Mouse (Mus musculus) midbrain, postnatal 0 days (tissue): ENCODE data around the gene Vmn1r1. TPM values are rescaled to one million over a fixed set of nuclear protein-coding genes. Genes with fewer than 3 reads are reported as not detected.

ENCODE experiments used
- ATAC-seq: fragments of 200-750 bp; cut with Nextera tagmentation; 2 replicates; pipeline ENCODE4 v1.8.0; 2017; ENCODE audit warnings: moderate number of reproducible peaks, mild to moderate bottlenecking, moderate TSS enrichment, moderate library complexity; ENCODE audit not compliant: low FRiP score
- DNase-seq: peaks from one replicate; pipeline ENCODE4 v3.0.0-alpha.2; 2015; ENCODE audit warnings: low spot score
- H3K27ac ChIP-seq: fragments of 300-500 bp; sonication (generic); 2 replicates; pipeline ENCODE4 v1.5.1; 2014; ENCODE audit warnings: low read depth, mild to moderate bottlenecking, low read length, mixed read lengths
- H3K27me3 ChIP-seq: fragments of 300-500 bp; sonication (generic); 2 replicates; pipeline ENCODE4 v1.6.1; 2014; ENCODE audit warnings: low read length, control low read depth, mixed read lengths; ENCODE audit not compliant: insufficient read depth
- H3K36me3 ChIP-seq: fragments of 300-500 bp; sonication (generic); 2 replicates; pipeline ENCODE4 v1.6.1; 2014; ENCODE audit warnings: low read length, control low read depth, mixed read lengths; ENCODE audit not compliant: insufficient read depth
- H3K4me1 ChIP-seq: fragments of 300-500 bp; sonication (generic); 2 replicates; pipeline ENCODE4 v1.6.1; 2014; ENCODE audit warnings: mild to moderate bottlenecking, control low read depth, antibody characterized with exemption, low read length, mixed read lengths; ENCODE audit not compliant: insufficient read depth
- H3K4me2 ChIP-seq: fragments of 300-500 bp; sonication (generic); 2 replicates; pipeline ENCODE4 v1.6.1; 2014; ENCODE audit warnings: low read depth, mild to moderate bottlenecking, low read length, mixed read lengths; ENCODE audit not compliant: poor library complexity, severe bottlenecking
- H3K4me3 ChIP-seq: fragments of 300-500 bp; sonication (generic); 2 replicates; pipeline ENCODE4 v1.5.1; 2014; ENCODE audit warnings: low read depth, mild to moderate bottlenecking, low read length, moderate library complexity
- H3K9ac ChIP-seq: fragments of 300-500 bp; sonication (generic); replicated peaks from 2 replicates; pipeline ENCODE4 v1.6.1; 2014; ENCODE audit warnings: mild to moderate bottlenecking, low read length, moderate library complexity, mixed read lengths; ENCODE audit not compliant: poor library complexity, severe bottlenecking
- H3K9me3 ChIP-seq: fragments of 300-500 bp; sonication (generic); 2 replicates; pipeline ENCODE4 v1.6.1; 2016; ENCODE audit warnings: low read length, control low read depth
- CTCF ChIP-seq: IDR thresholded peaks from 2 replicates; pipeline ENCODE4 v1.5.1; 2016; ENCODE audit warnings: antibody characterized with exemption, mild to moderate bottlenecking
- WGBS: fragments of 180-500 bp; shearing (Covaris S2); extraction: QIAGEN DNeasy Blood & Tissue Kit; methylation state at CpG from one replicate; pipeline ENCODE4 v1.1.7; 2014; 5-methylcytosine and 5-hydroxymethylcytosine counted together
- polyA plus RNA-seq: library from polyadenylated mRNA; unstranded; fragments of >200 nt; fragmentation: Nextera tagmentation; extraction: Ambion mirVana; gene quantifications from 2 replicates; pipeline ENCODE4 v1.2.1, GENCODE M21; 2015
- total RNA-seq: library from RNA; depleted of rRNA; stranded (reverse); fragments of >200 nt; gene quantifications from 2 replicates; pipeline ENCODE4 v1.2.3, GENCODE M21; 2014

The Vmn1r1 gene
- total and polyA plus RNA-seq, 2 experiments from 2014 or later = not detected

DNA sequence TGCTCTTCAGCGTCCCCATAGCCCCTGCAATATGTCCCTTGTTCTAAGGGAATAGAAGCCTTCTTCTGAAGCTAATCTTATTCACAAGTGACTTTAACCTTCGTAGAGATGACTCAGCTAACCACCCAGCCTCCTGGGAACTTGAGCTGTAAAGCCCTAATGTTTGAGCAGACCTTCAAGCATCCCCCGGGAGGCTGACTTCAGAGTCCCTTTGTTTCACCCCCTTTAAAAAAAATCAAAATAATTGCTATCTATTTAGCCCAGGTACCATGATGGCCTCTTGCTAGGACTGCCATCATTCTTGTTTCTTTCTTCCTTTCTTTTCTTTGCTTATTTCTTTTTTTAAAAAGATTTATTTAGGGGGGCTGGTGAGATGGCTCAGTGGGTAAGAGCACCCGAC is 41.9 kb downstream of the Vmn1r1 start:
- no peak for DNase-seq
- Histone ChIP-seq H3K27me3 (no peaks in the 10 kb centered on the region), H3K36me3 (no peaks in the 10 kb centered on the region), H3K9me3 (no peaks in the 10 kb centered on the region), H3K4me1 (peaks cover 6% of the 10 kb centered on the region), H3K4me2 (no peak overlapping the region), H3K27ac (no peak overlapping the region), H3K9ac (no peak overlapping the region), H3K4me3 (no peak overlapping the region)
- ATAC-seq = no peak
- no peak for TF ChIP-seq CTCF
- WGBS = 80% methylated on average over 4 of the region's 4 CpGs

GRCm38 (mm10) chr1:182115651-182116408 is 48.5 kb downstream of the Vmn1r1 start:
- no peak overlapping the region for H3K27ac ChIP-seq
- ATAC-seq (no peak), DNase-seq (peak; percentile 80)
- peak; percentile 69 for TF ChIP-seq CTCF
- 53% methylated on average over 7 of the region's 7 CpGs for WGBS
- peak overlapping the region; percentile 24; the same call in 1 of the 2 replicates for H3K9ac ChIP-seq
- H3K9me3 ChIP-seq = no peaks in the 10 kb centered on the region
- no peaks in the 10 kb centered on the region for H3K27me3 ChIP-seq
- no peaks in the 10 kb centered on the region for H3K36me3 ChIP-seq
- no peak overlapping the region for H3K4me2 ChIP-seq
- no peak overlapping the region for H3K4me3 ChIP-seq
- H3K4me1 ChIP-seq = no peaks in the 10 kb centered on the region; the same call in 1 of the 2 replicates

DNA sequence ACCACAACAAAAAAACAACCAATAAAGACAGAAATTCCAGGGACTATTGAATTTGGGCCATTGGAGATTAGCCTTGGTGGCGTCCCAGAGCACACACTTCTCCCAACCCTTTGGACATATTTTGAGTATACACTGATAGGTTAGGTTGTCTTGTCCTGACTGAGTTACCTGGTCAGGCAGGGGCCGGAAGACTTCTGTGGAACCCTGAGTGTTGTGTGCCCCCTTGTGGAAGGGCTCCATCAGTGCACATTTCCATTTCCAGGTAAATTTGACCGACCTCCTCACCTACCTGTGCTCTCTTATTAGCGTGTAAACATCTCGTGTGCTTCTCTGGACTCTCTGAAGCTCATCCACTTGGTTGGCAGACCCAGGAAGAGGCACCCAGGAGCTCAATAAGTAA is 49.1 kb downstream of the Vmn1r1 start:
- no peaks in the 10 kb centered on the region for H3K36me3 ChIP-seq
- DNase-seq = no peak
- no peak overlapping the region for H3K27ac ChIP-seq
- no peaks in the 10 kb centered on the region for H3K27me3 ChIP-seq
- peak; percentile 76 for TF ChIP-seq CTCF
- no peak for ATAC-seq
- H3K4me3 ChIP-seq = no peak overlapping the region
- H3K4me2 ChIP-seq = no peak overlapping the region
- 29% methylated on average over 5 of the region's 5 CpGs for WGBS
- peak overlapping the region; percentile 24; the same call in 1 of the 2 replicates for H3K9ac ChIP-seq
- no peaks in the 10 kb centered on the region for H3K9me3 ChIP-seq
- no peaks in the 10 kb centered on the region; the same call in 1 of the 2 replicates for H3K4me1 ChIP-seq

GRCm38 (mm10) chr1:182113587-182114500 is 50.4 kb downstream of the Vmn1r1 start:
- WGBS = 32% methylated on average over 19 of the region's 19 CpGs
- TF ChIP-seq CTCF = no peak
- DNase-seq = no peak

GRCm38 (mm10) chr1:182113131-182113530 is 51.2 kb downstream of the Vmn1r1 start:
- no peaks in the 10 kb centered on the region for H3K27me3 ChIP-seq
- ATAC-seq = no peak
- no peak for TF ChIP-seq CTCF
- H3K4me2 ChIP-seq = no peak overlapping the region
- WGBS = 88% methylated on average over 11 of the region's 11 CpGs
- no peak overlapping the region for H3K9ac ChIP-seq
- no peak overlapping the region for H3K27ac ChIP-seq
- H3K4me3 ChIP-seq = no peak overlapping the region
- DNase-seq = no peak
- H3K4me1 ChIP-seq = no peaks in the 10 kb centered on the region; the same call in 1 of the 2 replicates
- no peaks in the 10 kb centered on the region for H3K36me3 ChIP-seq
- no peaks in the 10 kb centered on the region for H3K9me3 ChIP-seq

More at GRCm38 (mm10) chr1:182113587-182114500, 50.4 kb downstream of the Vmn1r1 start:
- Histone ChIP-seq H3K4me2 (no peak overlapping the region), H3K27me3 (no peaks in the 10 kb centered on the region), H3K36me3 (no peaks in the 10 kb centered on the region), H3K4me3 (no peak overlapping the region), H3K4me1 (no peaks in the 10 kb centered on the region; the same call in 1 of the 2 replicates), H3K9me3 (no peaks in the 10 kb centered on the region), H3K9ac (no peak overlapping the region), H3K27ac (no peak overlapping the region)
- no peak for ATAC-seq
